Mouse (Mus musculus): ENCODE measurements at regions not wholly inside any gene's neighbourhood (a gene's known extent, or its start where the extent isn't known, plus 50 kb on each side); places are given as distances from the start of the nearest gene placed in this dataset.
A peak's percentile ranks its signal among the peaks of the same experiment; 100 is the strongest.
"Not testable (repeated sequence)": the region's sequence is repeated elsewhere in the genome, so short reads cannot be mapped to it uniquely, and the experiment has no call there.

DNA sequence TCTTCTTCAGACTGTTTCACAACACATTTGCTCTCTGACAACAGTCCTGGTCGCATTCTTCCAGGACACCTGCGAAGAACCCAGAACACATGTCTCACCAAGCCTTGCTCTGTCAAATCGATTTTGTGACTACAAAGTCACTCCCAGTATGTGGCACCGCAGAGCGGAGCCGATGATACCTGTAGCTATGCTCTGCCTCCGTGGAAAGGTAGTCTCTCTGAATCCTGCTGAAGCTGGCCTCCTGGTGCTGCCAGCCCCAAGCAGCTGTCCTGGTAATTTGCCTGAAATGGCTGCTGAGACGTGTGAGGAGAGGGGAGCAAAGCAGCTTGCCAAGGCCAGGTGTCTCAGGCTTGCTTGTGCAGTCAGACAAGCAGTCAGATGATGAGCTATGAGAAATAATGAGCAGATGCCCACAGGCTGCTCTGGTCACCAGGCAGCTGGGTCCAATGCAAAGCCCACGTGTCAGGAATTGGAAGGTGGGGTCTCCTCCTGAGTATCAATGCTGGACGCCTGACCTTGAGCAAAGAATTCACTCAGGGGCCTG lies 100.4 kb upstream of the Nmnat3 start:
- no peak for ATAC-seq (replicated peaks; ENCODE audit: low FRiP score, low read depth)
- 77% methylated on average over 10 of the region's 10 CpGs for WGBS

DNA sequence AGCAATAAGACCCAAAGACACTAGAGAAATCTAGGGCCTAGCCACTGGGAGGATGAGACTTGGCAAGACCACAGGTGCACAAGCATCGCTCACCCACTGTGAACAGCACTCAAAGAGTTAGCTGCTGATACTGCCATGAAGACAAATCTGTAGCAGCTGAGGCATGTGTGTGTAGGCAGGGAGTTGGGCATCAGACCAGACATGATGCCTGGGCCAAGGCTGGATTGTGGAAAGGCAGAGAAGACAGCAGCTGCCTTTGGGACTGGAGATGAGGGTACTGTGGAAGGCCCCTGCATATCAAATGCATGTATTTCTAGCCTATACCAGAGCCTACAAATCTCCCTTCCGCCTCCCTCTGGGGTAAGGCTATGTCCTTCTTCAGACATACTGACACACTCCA lies 92.9 kb upstream of the Nmnat3 start:
- 88% methylated on average over 2 of the region's 2 CpGs for WGBS
- DNase-seq (ENCODE audit: low spot score): no peak

More for the DNA sequence above, 100.4 kb upstream of the Nmnat3 start:
- Histone ChIP-seq H3K4me1 (replicated peaks; ENCODE audit: insufficient read depth, low read length) (no peaks in the 10 kb centered on the region), H3K4me3 (replicated peaks; ENCODE audit: low read depth, low read length) (no peak overlapping the region), H3K36me3 (ENCODE audit: insufficient read depth, low read length) (no peaks in the 10 kb centered on the region), H3K9ac (ENCODE audit: low read depth, low read length) (no peak overlapping the region), H3K27ac (no peak overlapping the region), H3K4me2 (ENCODE audit: low read length) (no peak overlapping the region), H3K9me3 (replicated peaks; ENCODE audit: low read length) (no peaks in the 10 kb centered on the region), H3K27me3 (ENCODE audit: insufficient read depth, low read length) (no peaks in the 10 kb centered on the region)
- DNase-seq (ENCODE audit: low spot score): no peak
- no peak for TF ChIP-seq CTCF (IDR thresholded peaks at IDR 0.05; ENCODE audit: low read depth)

DNA sequence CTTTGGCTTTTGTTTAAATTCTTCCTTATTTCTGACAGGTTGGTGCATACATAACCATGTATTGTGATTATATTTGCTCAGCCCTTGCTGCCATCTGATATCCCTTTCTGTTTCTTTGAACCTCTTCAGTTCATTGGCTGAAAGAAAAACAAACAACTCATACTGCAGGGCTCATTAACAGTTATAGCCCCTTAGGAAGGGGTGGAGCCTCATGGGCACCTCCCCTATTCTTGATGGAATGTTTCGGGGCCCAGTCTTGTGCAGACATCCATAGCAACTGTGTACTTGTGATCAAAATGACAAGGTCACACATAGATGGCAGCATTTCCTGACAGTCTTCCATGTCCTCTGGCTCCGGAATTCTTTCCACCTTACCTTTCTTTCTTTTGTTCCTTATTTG lies 68.4 kb upstream of the Nmnat3 start:
- H3K27ac ChIP-seq: no peak overlapping the region
- no peaks in the 10 kb centered on the region for H3K9me3 ChIP-seq (replicated peaks; ENCODE audit: low read length)
- H3K36me3 ChIP-seq (ENCODE audit: insufficient read depth, low read length): no peaks in the 10 kb centered on the region
- no peak overlapping the region for H3K4me2 ChIP-seq (ENCODE audit: low read length)
- H3K27me3 ChIP-seq (ENCODE audit: insufficient read depth, low read length): no peaks in the 10 kb centered on the region
- DNase-seq (ENCODE audit: low spot score): peak; percentile 62
- H3K4me3 ChIP-seq (replicated peaks; ENCODE audit: low read depth, low read length): no peak overlapping the region
- WGBS: 37% methylated on average over 2 of the region's 2 CpGs
- peak; percentile 14; the same call in 1 of the 2 replicates for TF ChIP-seq CTCF (IDR thresholded peaks at IDR 0.05; ENCODE audit: low read depth)
- ATAC-seq (replicated peaks; ENCODE audit: low FRiP score, low read depth): no peak
- no peaks in the 10 kb centered on the region for H3K4me1 ChIP-seq (replicated peaks; ENCODE audit: insufficient read depth, low read length)
- H3K9ac ChIP-seq (ENCODE audit: low read depth, low read length): no peak overlapping the region

More for the DNA sequence above, 92.9 kb upstream of the Nmnat3 start:
- Histone ChIP-seq H3K4me1 (replicated peaks; ENCODE audit: insufficient read depth, low read length) (no peaks in the 10 kb centered on the region), H3K9ac (ENCODE audit: low read depth, low read length) (no peak overlapping the region), H3K9me3 (replicated peaks; ENCODE audit: low read length) (no peaks in the 10 kb centered on the region), H3K4me2 (ENCODE audit: low read length) (no peak overlapping the region), H3K27me3 (ENCODE audit: insufficient read depth, low read length) (no peaks in the 10 kb centered on the region), H3K27ac (no peak overlapping the region), H3K36me3 (ENCODE audit: insufficient read depth, low read length) (no peaks in the 10 kb centered on the region), H3K4me3 (replicated peaks; ENCODE audit: low read depth, low read length) (no peak overlapping the region)
- TF ChIP-seq CTCF (IDR thresholded peaks at IDR 0.05; ENCODE audit: low read depth): no peak
- no peak for ATAC-seq (replicated peaks; ENCODE audit: low FRiP score, low read depth)

DNA sequence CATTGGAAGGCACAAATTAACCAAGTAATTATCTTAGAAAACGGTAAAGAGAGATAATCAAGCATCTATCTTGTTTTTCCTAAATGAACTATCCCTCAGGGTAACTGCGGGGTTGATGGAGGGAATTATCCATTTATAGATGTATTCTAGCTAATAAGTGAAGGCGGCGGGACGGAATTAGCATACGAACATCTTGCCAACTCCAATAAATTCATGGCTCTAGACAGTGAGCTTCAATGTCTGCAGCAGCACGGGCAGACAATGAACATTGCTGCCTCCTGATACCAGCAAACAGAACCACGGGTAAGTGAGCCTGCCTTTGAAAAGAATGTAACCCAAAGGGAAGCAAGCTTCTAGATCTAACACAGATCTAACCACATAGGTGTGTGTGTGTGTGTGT lies 66.9 kb upstream of the Nmnat3 start:
- Histone ChIP-seq H3K27me3 (ENCODE audit: insufficient read depth, low read length) (no peaks in the 10 kb centered on the region), H3K9me3 (replicated peaks; ENCODE audit: low read length) (no peaks in the 10 kb centered on the region), H3K4me2 (ENCODE audit: low read length) (no peak overlapping the region), H3K9ac (ENCODE audit: low read depth, low read length) (no peak overlapping the region), H3K36me3 (ENCODE audit: insufficient read depth, low read length) (no peaks in the 10 kb centered on the region), H3K27ac (no peak overlapping the region), H3K4me1 (replicated peaks; ENCODE audit: insufficient read depth, low read length) (no peaks in the 10 kb centered on the region), H3K4me3 (replicated peaks; ENCODE audit: low read depth, low read length) (no peak overlapping the region)
- no peak for ATAC-seq (replicated peaks; ENCODE audit: low FRiP score, low read depth)
- no peak for TF ChIP-seq CTCF (IDR thresholded peaks at IDR 0.05; ENCODE audit: low read depth)
- no peak for DNase-seq (ENCODE audit: low spot score)
- 79% methylated on average over 8 of the region's 8 CpGs for WGBS

DNA sequence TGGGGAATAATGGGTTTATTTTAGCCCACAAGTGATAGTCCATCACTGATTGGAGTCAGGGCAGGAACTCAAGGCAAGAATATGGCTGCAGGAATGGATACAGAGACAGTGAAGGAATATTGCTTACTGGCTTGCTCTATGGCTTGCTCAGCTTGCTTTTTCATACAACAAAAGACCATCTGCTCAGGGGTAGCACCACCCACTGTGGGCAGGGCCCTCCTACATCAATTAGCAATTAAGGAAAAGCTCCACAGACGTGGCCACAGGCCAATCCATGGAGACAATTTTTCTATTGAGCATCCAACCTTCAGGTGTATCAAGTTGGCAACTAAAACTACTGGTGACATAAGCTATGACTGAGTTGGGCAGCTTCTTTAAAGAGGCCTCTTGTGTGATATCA lies 65.5 kb upstream of the Nmnat3 start:
- Histone ChIP-seq H3K9me3 (replicated peaks; ENCODE audit: low read length) (no peaks in the 10 kb centered on the region), H3K9ac (ENCODE audit: low read depth, low read length) (no peak overlapping the region), H3K4me1 (replicated peaks; ENCODE audit: insufficient read depth, low read length) (no peaks in the 10 kb centered on the region), H3K27me3 (ENCODE audit: insufficient read depth, low read length) (no peaks in the 10 kb centered on the region), H3K36me3 (ENCODE audit: insufficient read depth, low read length) (no peaks in the 10 kb centered on the region), H3K4me2 (ENCODE audit: low read length) (no peak overlapping the region), H3K4me3 (replicated peaks; ENCODE audit: low read depth, low read length) (no peak overlapping the region), H3K27ac (no peak overlapping the region)
- no peak for DNase-seq (ENCODE audit: low spot score)
- 23% methylated on average over 1 of the region's 1 CpGs for WGBS
- ATAC-seq (replicated peaks; ENCODE audit: low FRiP score, low read depth): no peak
- no peak for TF ChIP-seq CTCF (IDR thresholded peaks at IDR 0.05; ENCODE audit: low read depth)

DNA sequence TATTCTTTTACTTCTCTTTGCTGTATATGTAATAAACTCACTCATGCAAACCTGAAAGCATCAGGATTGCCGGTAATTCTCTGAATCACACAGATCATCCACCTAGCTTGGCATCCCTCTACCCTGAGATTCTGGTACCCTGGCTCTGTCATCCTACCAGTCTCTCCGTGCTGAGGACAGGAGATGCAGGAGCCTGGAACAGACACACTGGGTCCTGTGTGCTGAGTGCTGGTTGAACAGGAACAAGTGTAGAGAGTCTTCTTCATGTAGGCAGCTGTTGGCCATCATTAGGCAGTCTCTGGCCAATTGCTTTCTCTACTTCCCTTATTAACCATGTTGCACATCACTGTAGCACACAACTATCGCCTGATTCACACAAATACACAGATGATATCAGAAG lies 59.0 kb upstream of the Nmnat3 start:
- no peak for DNase-seq (ENCODE audit: low spot score)

DNA sequence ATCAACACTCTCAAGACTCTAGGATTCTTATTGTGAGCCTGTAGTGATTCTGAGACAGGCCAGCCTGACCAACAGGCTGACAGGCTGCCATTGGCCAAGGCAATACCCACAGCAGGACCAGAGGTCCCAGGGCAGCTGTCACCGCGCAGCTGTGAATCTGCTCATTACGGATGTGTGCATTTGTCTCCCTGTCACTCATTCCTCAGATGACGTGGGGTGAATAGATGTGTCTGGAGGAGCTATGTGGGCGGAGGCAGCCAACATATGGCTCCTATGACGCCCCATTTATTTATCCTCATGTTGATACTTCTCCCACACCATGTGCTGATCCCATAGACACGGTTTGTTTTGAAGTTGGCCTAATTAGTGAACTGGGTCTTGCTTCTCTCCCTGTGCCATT lies 58.3 kb upstream of the Nmnat3 start:
- no peak overlapping the region for H3K27ac ChIP-seq
- 65% methylated on average over 7 of the region's 7 CpGs for WGBS
- H3K4me1 ChIP-seq (replicated peaks; ENCODE audit: insufficient read depth, low read length): no peaks in the 10 kb centered on the region
- TF ChIP-seq CTCF (IDR thresholded peaks at IDR 0.05; ENCODE audit: low read depth): no peak
- H3K9ac ChIP-seq (ENCODE audit: low read depth, low read length): no peak overlapping the region
- no peak overlapping the region for H3K4me2 ChIP-seq (ENCODE audit: low read length)
- DNase-seq (ENCODE audit: low spot score) (no peak), ATAC-seq (replicated peaks; ENCODE audit: low FRiP score, low read depth) (no peak)
- H3K4me3 ChIP-seq (replicated peaks; ENCODE audit: low read depth, low read length): no peak overlapping the region
- no peaks in the 10 kb centered on the region for H3K36me3 ChIP-seq (ENCODE audit: insufficient read depth, low read length)
- no peaks in the 10 kb centered on the region for H3K9me3 ChIP-seq (replicated peaks; ENCODE audit: low read length)
- H3K27me3 ChIP-seq (ENCODE audit: insufficient read depth, low read length): no peaks in the 10 kb centered on the region

More for the DNA sequence above, 59.0 kb upstream of the Nmnat3 start:
- Histone ChIP-seq H3K9me3 (replicated peaks; ENCODE audit: low read length) (no peaks in the 10 kb centered on the region), H3K27me3 (ENCODE audit: insufficient read depth, low read length) (no peaks in the 10 kb centered on the region), H3K4me1 (replicated peaks; ENCODE audit: insufficient read depth, low read length) (no peaks in the 10 kb centered on the region), H3K9ac (ENCODE audit: low read depth, low read length) (no peak overlapping the region), H3K4me3 (replicated peaks; ENCODE audit: low read depth, low read length) (no peak overlapping the region), H3K27ac (no peak overlapping the region), H3K4me2 (ENCODE audit: low read length) (no peak overlapping the region), H3K36me3 (ENCODE audit: insufficient read depth, low read length) (no peaks in the 10 kb centered on the region)
- 79% methylated on average over 3 of the region's 3 CpGs for WGBS
- ATAC-seq (replicated peaks; ENCODE audit: low FRiP score, low read depth): no peak
- TF ChIP-seq CTCF (IDR thresholded peaks at IDR 0.05; ENCODE audit: low read depth): no peak

DNA sequence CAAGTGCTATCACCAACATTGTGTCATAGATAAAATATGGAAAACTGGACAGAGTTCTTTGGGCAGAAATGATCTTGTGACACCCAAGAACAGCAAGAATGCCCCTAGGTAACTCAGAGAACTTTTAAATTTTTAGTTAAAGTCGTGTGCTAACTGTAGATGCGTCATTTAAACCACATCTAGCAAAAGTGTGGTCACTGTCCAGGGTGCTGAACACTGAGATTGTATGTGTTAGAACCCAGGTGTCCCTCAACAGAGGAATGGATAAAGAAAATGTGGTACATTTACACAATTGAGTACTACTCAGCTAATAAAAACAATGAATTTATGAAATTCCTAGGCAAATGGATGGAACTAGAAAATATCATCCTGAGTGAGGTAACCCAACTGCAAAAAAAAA lies 52.5 kb upstream of the Nmnat3 start:
- peak; percentile 44 for DNase-seq (ENCODE audit: low spot score)
- not testable (repeated sequence) for H3K4me1 ChIP-seq (replicated peaks; ENCODE audit: insufficient read depth, low read length); ATAC-seq (replicated peaks; ENCODE audit: low FRiP score, low read depth); H3K27ac ChIP-seq; H3K9ac ChIP-seq (ENCODE audit: low read depth, low read length); H3K9me3 ChIP-seq (replicated peaks; ENCODE audit: low read length); H3K27me3 ChIP-seq (ENCODE audit: insufficient read depth, low read length); H3K4me3 ChIP-seq (replicated peaks; ENCODE audit: low read depth, low read length); H3K36me3 ChIP-seq (ENCODE audit: insufficient read depth, low read length); H3K4me2 ChIP-seq (ENCODE audit: low read length)
- WGBS: 34% methylated on average over 2 of the region's 2 CpGs

All from kidney, postnatal 0 days (tissue).